Mouse (Mus musculus): ENCODE measurements around the gene Gm7694.
A peak's percentile ranks its signal among the peaks of the same experiment; 100 is the strongest.

DNA sequence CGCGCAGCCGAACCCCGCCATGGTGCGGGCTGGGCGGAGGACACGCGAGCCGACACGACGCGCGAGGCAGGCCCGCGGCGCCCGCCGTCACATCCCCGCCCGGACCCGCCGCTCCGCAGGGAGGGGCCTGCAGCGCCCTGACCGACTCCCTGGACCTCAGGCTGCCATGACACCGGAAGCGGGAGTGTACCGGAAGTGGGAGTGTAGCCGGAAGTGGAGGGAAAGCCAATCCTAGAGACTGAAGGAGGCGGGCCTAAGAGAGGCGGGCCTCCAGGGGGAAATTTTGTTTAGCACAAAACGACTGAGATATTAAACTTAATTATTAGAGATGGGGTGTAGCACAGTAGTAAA lies 50.6 kb downstream of the Gm7694 start:
- TF ChIP-seq POLR2A (IDR thresholded peaks at IDR 0.05; ENCODE audit: insufficient read depth, low read depth, low read length): peak; percentile 82
- no peak for TF ChIP-seq CTCF (IDR thresholded peaks at IDR 0.05; ENCODE audit: insufficient read depth, low read depth, low read length)
